Mouse (Mus musculus) frontal cortex, postnatal 10 days (tissue): ENCODE results near the gene Map1lc3b.

Source experiments
- DNase-seq, 2 experiments: peaks; one replicate each; pipeline ENCODE4 v3.0.0; 2022; ENCODE audit warnings: low spot score in 2 of 2, mixed read lengths in 1 of 2

Gene Map1lc3b

GRCm38 (mm10) chr8:121590203-121591177 is at the start of gene Map1lc3b:
Gene Map1lc3b (plus strand): TSS chr8:121590361.
- DNase-seq = peak; percentile 94 to 96

DNA sequence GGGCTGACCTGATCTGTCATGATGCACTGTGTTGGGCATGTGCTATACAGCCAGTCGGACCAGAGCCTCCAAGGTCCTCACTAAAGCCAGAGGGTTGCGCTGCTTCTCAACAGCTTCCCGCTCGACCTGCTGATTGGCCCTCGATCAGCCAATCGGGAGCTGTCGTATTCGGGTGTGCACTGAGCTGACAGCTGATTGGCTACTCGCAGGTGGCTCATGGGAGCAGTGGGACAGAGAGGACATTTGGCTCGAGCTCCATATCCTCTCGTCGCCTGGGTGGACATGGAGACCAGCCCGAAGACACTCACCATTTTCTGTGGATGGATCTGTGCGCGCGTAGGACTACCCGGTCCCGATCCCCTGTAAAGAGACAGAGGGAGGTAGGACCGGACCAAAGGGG is 48.3 kb upstream of the Map1lc3b start:
- DNase-seq = no peak

GRCm38 (mm10) chr8:121542901-121543300 is 47.3 kb upstream of the Map1lc3b start:
- DNase-seq = no peak

DNA sequence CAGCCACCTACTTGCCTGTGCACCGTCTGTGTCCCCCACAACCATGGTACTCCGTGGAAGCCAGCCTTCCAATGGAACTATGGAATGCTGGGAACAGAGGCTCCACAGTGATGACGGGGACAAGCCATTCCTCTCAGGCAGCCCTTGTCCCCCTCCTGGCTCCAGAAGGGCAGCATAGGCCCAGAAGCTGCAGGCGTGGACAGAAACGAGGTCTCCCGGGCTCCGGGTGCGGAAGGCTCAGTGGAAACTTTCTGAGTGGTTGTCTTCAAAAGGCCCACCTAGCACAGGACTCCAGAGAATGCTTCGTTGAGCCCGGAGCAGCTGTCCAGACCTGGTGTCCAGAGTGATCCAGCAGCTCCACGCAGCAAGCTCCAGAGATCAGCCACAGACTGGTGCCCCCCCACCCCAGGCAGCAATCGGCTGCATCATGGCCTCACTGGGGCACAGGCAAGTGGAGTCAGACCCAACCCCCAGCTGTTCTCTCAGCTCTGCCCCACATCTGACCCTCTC is 45.8 kb upstream of the Map1lc3b start, which contains the start of gene 1700018B08Rik:
Gene 1700018B08Rik (minus strand): TSS at position 45 of the 510 bp plus-strand sequence.
- no peak for DNase-seq

GRCm38 (mm10) chr8:121544936-121545335 is 45.2 kb upstream of the Map1lc3b start:
- DNase-seq = no peak

- peak in 1 of 2 experiments; percentile 64 for DNase-seq
These were observed 43.0 kb upstream of the Map1lc3b start for GRCm38 (mm10) chr8:121547132-121547531.

GRCm38 (mm10) chr8:121550056-121550455 is 40.1 kb upstream of the Map1lc3b start:
- DNase-seq = no peak

- no peak for DNase-seq
These were observed 38.8 kb upstream of the Map1lc3b start for GRCm38 (mm10) chr8:121551065-121551985.

GRCm38 (mm10) chr8:121552506-121552905 is 37.7 kb upstream of the Map1lc3b start:
- no peak for DNase-seq

GRCm38 (mm10) chr8:121553831-121554475 is 36.2 kb upstream of the Map1lc3b start:
- DNase-seq = no peak

- DNase-seq = no peak
These were observed 32.4 kb upstream of the Map1lc3b start for GRCm38 (mm10) chr8:121557746-121558145.

DNA sequence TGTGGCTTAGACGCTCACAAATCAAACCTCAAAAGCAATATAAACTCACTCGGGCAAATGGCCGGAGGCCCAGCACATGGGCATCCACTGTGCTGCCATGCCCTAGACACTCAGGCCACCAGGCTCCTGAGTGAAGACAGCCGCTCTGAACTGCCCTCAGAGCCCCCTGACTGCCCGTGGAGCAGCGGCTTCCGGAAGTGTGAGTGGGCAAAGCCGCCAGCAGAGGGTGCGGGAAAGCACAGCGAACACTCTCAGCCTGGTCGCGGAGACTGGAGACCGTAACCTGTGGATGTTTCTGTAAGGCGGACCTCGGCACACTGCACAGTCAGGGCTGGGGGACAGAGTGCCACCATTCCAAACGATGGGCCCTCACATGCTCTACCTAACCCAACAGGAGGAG is 31.6 kb upstream of the Map1lc3b start:
- DNase-seq = no peak

- no peak for DNase-seq
These were observed 30.4 kb upstream of the Map1lc3b start for GRCm38 (mm10) chr8:121559801-121560200.

DNA sequence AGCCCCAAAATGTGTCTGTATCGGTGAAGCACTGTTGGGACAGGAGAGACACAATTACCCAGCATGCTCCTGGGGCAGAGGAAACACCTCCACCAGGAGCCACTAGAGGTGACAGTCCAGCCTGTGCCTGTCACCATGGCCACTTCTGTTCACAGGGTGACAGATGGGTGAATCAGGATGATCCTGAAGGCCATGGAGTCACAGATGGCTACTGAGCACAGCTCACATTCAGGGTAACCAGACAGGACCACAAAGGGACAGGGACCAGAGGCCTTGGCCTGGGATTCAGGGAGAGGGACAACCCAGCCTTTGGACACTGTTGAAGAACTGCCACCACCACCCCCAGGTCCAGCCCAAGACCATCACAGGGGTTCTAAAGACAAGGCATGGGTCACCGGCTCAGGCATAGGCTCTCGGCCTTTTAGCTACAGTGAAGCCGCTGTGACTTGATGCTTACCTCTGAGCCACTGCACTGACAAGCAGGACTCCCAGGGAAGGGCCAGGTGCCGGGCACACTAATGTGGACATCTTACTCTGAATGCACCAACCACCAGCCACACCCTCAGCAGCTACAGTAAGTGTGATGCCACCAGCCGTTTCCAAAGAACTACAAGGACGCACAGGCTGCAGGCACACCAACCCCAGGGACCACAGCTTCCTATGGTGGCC is 29.6 kb upstream of the Map1lc3b start:
- DNase-seq = no peak

DNA sequence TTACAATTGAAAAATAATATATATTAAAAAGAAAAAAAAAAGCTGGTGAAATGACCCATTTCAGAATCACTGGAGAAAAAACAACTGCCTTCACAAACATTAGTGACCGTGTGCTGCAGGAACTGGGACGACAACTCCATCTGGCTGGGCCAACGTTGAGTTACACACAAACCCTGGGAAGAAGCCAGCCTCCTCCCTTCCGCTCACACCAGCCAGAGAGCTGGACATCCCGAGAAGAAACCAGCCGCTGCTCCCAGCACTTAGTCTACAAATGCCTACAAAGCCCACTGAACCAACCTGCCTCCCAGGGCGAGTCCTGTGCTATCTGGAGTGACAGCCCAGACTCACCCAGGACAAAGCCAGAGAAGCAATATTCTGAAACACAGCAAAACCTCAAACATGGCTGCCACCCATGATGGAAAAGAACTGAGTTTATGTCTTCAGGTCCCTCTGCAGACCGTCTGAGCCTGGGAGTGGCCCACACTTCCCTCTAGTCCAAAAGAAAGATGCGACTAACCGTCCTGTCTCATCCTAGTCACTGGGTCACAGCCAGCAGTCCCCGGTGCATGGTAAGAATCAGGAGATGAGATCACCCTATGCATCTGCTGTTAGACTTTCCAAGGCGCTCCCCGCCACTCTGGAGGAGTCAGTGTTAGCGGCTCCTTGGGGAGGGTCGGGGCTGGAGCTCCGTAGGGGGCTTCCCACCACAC is 28.4 kb upstream of the Map1lc3b start:
- no peak for DNase-seq

GRCm38 (mm10) chr8:121562941-121563351 is 27.2 kb upstream of the Map1lc3b start:
- no peak for DNase-seq

- DNase-seq = no peak
These were observed 26.5 kb upstream of the Map1lc3b start for GRCm38 (mm10) chr8:121563701-121564100.

- no peak for DNase-seq
These were observed 21.8 kb upstream of the Map1lc3b start for GRCm38 (mm10) chr8:121568321-121568720.

- no peak for DNase-seq
These were observed 19.8 kb upstream of the Map1lc3b start for GRCm38 (mm10) chr8:121570335-121570734.

- no peak for DNase-seq
These were observed 19.4 kb upstream of the Map1lc3b start for GRCm38 (mm10) chr8:121570801-121571200.
